Mouse (Mus musculus) stomach, postnatal 0 days (tissue): ENCODE data around the gene Trnau1ap. TPM values are rescaled to one million over a fixed set of nuclear protein-coding genes. Genes with fewer than 3 reads are reported as not detected.
"Not testable (repeated sequence)": the region's sequence is repeated elsewhere in the genome, so short reads cannot be mapped to it uniquely, and the experiment has no call there.

Experiments
- ATAC-seq: fragments of 200-750 bp; cut with Nextera tagmentation; 2 replicates; pipeline ENCODE4 v1.8.0; 2017; ENCODE audit not compliant: low FRiP score, low TSS enrichment
- DNase-seq: peaks from one replicate; pipeline ENCODE4 v3.0.0-alpha.2; 2016; ENCODE audit warnings: low spot score
- H3K27ac ChIP-seq: fragments of 300-500 bp; sonication (generic); replicated peaks from 2 replicates; pipeline ENCODE4 v1.5.1; 2014; ENCODE audit warnings: mild to moderate bottlenecking, control low read depth
- H3K27me3 ChIP-seq: fragments of 300-500 bp; sonication (generic); 2 replicates; pipeline ENCODE4 v1.6.1; 2014; ENCODE audit warnings: low read length; ENCODE audit not compliant: control insufficient read depth, insufficient read depth
- H3K36me3 ChIP-seq: fragments of 300-500 bp; sonication (generic); 2 replicates; pipeline ENCODE4 v1.6.1; 2014; ENCODE audit warnings: low read length, mixed read lengths; ENCODE audit not compliant: control insufficient read depth, insufficient read depth
- H3K4me1 ChIP-seq: fragments of 300-500 bp; sonication (generic); replicated peaks from 2 replicates; pipeline ENCODE4 v1.6.1; 2014; ENCODE audit warnings: antibody characterized with exemption; ENCODE audit not compliant: control insufficient read depth, insufficient read depth
- H3K4me2 ChIP-seq: fragments of 300-500 bp; sonication (generic); replicated peaks from 2 replicates; pipeline ENCODE4 v1.6.1; 2014; ENCODE audit warnings: low read depth, mild to moderate bottlenecking, control low read depth, moderate library complexity
- H3K4me3 ChIP-seq: fragments of 300-500 bp; sonication (generic); 2 replicates; pipeline ENCODE4 v1.5.1; 2014; ENCODE audit warnings: low read depth, low read length, control low read depth
- H3K9ac ChIP-seq: fragments of 300-500 bp; sonication (generic); 2 replicates; pipeline ENCODE4 v1.6.1; 2014; ENCODE audit warnings: mild to moderate bottlenecking, low read length, control low read depth, mixed read lengths
- H3K9me3 ChIP-seq: fragments of 300-500 bp; sonication (generic); 2 replicates; pipeline ENCODE4 v1.6.1; 2016; ENCODE audit warnings: low read length; ENCODE audit not compliant: control insufficient read depth
- CTCF ChIP-seq: IDR thresholded peaks from 2 replicates; pipeline ENCODE4 v1.5.1; 2016; ENCODE audit warnings: antibody characterized with exemption, low read depth, mild to moderate bottlenecking, moderate library complexity
- EP300 ChIP-seq: optimal IDR thresholded peaks from 2 replicates; pipeline ENCODE3; 2016; ENCODE audit warnings: antibody characterized with exemption
- WGBS: fragments of 180-500 bp; shearing (Covaris S2); extraction: QIAGEN DNeasy Blood & Tissue Kit; methylation state at CpG from one replicate; pipeline ENCODE4 v1.1.7; 2014; 5-methylcytosine and 5-hydroxymethylcytosine counted together
- polyA plus RNA-seq: library from polyadenylated mRNA; unstranded; fragments of >200 nt; fragmentation: Nextera tagmentation; extraction: Ambion mirVana; gene quantifications from 2 replicates; pipeline ENCODE4 v1.2.1, GENCODE M21; 2015

Gene Trnau1ap
- polyA plus RNA-seq, 1 experiment from 2014 or later, result 45.7 TPM

- 35% methylated on average over 3 of the region's 4 CpGs for WGBS
- Histone ChIP-seq H3K27me3 (no peaks in the 10 kb centered on the region), H3K27ac (no peak overlapping the region), H3K4me1 (no peaks in the 10 kb centered on the region), H3K4me3 (no peak overlapping the region), H3K36me3 (peaks cover 9% of the 10 kb centered on the region; the same call in 1 of the 2 replicates), H3K9me3 (no peaks in the 10 kb centered on the region), H3K4me2 (no peak overlapping the region), H3K9ac (no peak overlapping the region)
- TF ChIP-seq EP300 (no peak), CTCF (peak; percentile 80)
- ATAC-seq, result no peak
- DNase-seq, result peak; percentile 62
Observed at GRCm38 (mm10) chr4:132292988-132293387, 36.4 kb downstream of the Trnau1ap start.

GRCm38 (mm10) chr4:132291624-132292335, 37.6 kb downstream of the Trnau1ap start:
- Histone ChIP-seq H3K9me3 (no peaks in the 10 kb centered on the region), H3K27ac (no peak overlapping the region), H3K9ac (no peak overlapping the region), H3K4me2 (no peak overlapping the region), H3K4me1 (no peaks in the 10 kb centered on the region), H3K4me3 (no peak overlapping the region), H3K27me3 (no peaks in the 10 kb centered on the region), H3K36me3 (peaks cover 9% of the 10 kb centered on the region; the same call in 1 of the 2 replicates)
- ATAC-seq, result no peak
- peak; percentile 56 for TF ChIP-seq CTCF
- no peak for TF ChIP-seq EP300
- 86% methylated on average over 12 of the region's 12 CpGs for WGBS
- DNase-seq, result no peak

DNA sequence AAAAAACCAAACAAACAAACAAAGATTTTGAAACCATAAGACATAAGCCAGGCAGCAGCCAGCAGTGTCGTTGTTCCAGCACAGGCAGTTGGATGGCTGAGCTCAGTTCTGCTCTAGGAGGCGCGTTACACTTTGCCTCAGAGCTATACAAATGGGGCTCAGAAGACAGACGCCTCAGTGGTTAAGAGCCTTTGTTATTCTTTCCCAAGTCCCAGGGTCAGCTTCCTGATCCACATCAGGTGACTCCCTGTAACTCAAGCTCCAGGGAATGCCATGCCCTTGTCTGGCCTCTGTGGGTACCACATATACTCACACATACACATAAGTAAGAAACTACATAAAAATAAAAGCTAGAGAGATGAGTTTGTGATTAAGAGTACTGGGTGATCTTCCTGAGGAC, 38.3 kb downstream of the Trnau1ap start:
- Histone ChIP-seq H3K27me3 (no peaks in the 10 kb centered on the region), H3K4me2 (no peak overlapping the region), H3K4me3 (no peak overlapping the region), H3K27ac (no peak overlapping the region), H3K4me1 (no peaks in the 10 kb centered on the region), H3K9ac (no peak overlapping the region), H3K9me3 (no peaks in the 10 kb centered on the region), H3K36me3 (peaks cover 9% of the 10 kb centered on the region; the same call in 1 of the 2 replicates)
- 94% methylated on average over 4 of the region's 4 CpGs for WGBS
- ATAC-seq (no peak), DNase-seq (no peak)
- TF ChIP-seq CTCF, result no peak
- no peak for TF ChIP-seq EP300

DNA sequence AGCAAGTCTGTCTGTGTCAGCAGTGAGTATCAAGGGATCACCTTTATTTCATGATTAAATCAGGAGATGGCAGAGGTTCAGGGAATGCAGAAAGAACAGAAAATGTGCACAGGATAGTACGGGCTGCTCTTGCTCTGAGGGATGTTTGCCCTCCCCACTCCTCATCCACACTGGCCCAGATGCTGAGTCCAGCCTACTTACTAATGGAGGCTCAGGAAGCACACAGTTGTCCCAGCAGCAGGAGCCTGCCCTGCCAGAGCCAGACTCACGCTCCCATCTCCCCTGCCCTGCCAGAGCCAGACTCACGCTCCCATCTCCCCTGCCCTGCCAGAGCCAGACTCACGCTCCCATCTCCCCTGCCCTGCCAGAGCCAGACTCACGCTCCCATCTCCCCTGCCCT, 40.5 kb downstream of the Trnau1ap start:
- H3K36me3 ChIP-seq, result peaks cover 14% of the 10 kb centered on the region; the same call in 1 of the 2 replicates
- DNase-seq, ATAC-seq, H3K4me1 ChIP-seq, H3K27me3 ChIP-seq, H3K9ac ChIP-seq, H3K4me3 ChIP-seq, H3K4me2 ChIP-seq, H3K27ac ChIP-seq, H3K9me3 ChIP-seq: not testable (repeated sequence)
- WGBS, result 92% methylated on average over 2 of the region's 5 CpGs

GRCm38 (mm10) chr4:132275949-132276348, 53.4 kb downstream of the Trnau1ap start:
- Histone ChIP-seq H3K4me3 (no peak overlapping the region), H3K9ac (no peak overlapping the region), H3K27me3 (no peaks in the 10 kb centered on the region), H3K36me3 (no peaks in the 10 kb centered on the region), H3K27ac (no peak overlapping the region), H3K4me1 (0 out of 2 replicates have a peak, but pooled peaks cover 2% of the 10 kb centered on the region), H3K4me2 (no peak overlapping the region), H3K9me3 (no peaks in the 10 kb centered on the region)
- TF ChIP-seq EP300, result no peak
- no peak for TF ChIP-seq CTCF
- no peak for DNase-seq
- no peak for ATAC-seq
- 87% methylated on average over 3 of the region's 3 CpGs for WGBS

DNA sequence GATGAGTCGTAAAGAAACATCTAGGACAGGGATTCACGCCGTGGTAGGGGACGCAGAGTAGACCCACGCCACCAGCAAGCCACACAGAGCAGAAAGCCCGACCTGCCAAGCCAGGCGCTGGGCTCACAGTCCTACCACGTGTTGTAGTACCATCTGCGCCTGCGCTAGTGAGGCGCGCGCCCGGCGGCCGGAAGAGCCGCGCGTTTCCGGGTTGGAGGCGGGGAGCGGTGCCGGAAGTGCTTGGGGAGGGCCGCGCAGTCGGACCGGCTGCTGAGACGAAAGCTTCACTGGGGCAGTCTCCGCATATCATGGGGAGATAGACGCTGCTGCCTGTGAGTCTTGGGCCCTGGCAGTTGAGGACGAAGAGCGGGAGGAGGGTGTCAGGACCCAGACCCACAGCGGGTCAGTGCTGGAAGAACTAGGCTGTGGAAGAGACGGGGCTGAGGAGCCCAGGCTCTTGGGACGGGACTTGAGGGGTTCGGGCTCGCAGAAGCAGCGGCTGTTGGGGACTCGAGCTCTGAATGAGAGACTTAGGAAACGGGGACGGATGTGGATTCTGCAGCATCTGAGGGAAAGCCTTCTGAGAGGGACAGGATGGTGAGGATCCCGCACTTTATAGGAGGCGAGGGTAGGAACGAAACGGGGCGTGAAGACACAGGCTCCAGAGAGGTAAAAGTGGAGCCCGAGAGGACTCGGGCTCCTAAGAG, 55.0 kb downstream of the Trnau1ap start, which contains the start of gene Taf12:
Taf12 (plus strand) TSS at position 220 of the 707 bp plus-strand sequence.
- 0 out of 2 replicates have a peak, but pooled peaks cover 2% of the 10 kb centered on the region for H3K4me1 ChIP-seq
- peak; percentile 95 for DNase-seq
- no peaks in the 10 kb centered on the region for H3K36me3 ChIP-seq
- ATAC-seq, result peak; percentile 92
- peak within 1 kb of the TSS; percentile 70 for H3K4me2 ChIP-seq
- H3K27ac ChIP-seq, result peak within 1 kb of the TSS; percentile 95
- H3K9me3 ChIP-seq, result no peaks in the 10 kb centered on the region
- TF ChIP-seq EP300, result peak; percentile 38
- TF ChIP-seq CTCF, result no peak
- peak within 1 kb of the TSS; percentile 82 for H3K4me3 ChIP-seq
- H3K9ac ChIP-seq, result peak within 1 kb of the TSS; percentile 90
- H3K27me3 ChIP-seq, result no peaks in the 10 kb centered on the region
- WGBS, result under 1% methylated on average over 48 of the region's 48 CpGs
